Mouse (Mus musculus) C2C12 (cell line): Measurements from ENCODE around the gene Ly86. TPM values are rescaled to one million over a fixed set of nuclear protein-coding genes. Genes with fewer than 3 reads are reported as not detected.

ENCODE experiments used
- H3K27me3 ChIP-seq: one replicate; pipeline ENCODE4 v1.6.1; 2011; ENCODE audit not compliant: control insufficient read depth, insufficient read depth, insufficient read length
- H3K36me3 ChIP-seq: one replicate; pipeline ENCODE4 v1.6.1; 2011; ENCODE audit not compliant: control insufficient read depth, insufficient read depth
- H3K4me3 ChIP-seq: one replicate; pipeline ENCODE4 v1.5.1; 2011; ENCODE audit warnings: mild to moderate bottlenecking, control low read depth; ENCODE audit not compliant: poor library complexity, insufficient read depth, severe bottlenecking
- H3K79me2 ChIP-seq: one replicate; pipeline ENCODE4 v1.6.1; 2011; ENCODE audit not compliant: control insufficient read depth, insufficient read depth
- H3K79me3 ChIP-seq: one replicate; pipeline ENCODE4 v1.6.1; 2011; ENCODE audit warnings: low read depth, control low read depth
- H3ac ChIP-seq: one replicate; pipeline ENCODE3; 2011; ENCODE audit warnings: low read depth; ENCODE audit not compliant: control insufficient read depth, insufficient read length
- CEBPB ChIP-seq: IDR thresholded peaks from one replicate; pipeline ENCODE4 v1.6.1; 2011; ENCODE audit warnings: low read depth, mild to moderate bottlenecking, control low read depth, moderate library complexity
- CTCF ChIP-seq: IDR thresholded peaks from one replicate; pipeline ENCODE4 v1.5.1; 2011; ENCODE audit not compliant: control insufficient read depth, insufficient read depth, insufficient read length
- FOSL1 ChIP-seq: IDR thresholded peaks from one replicate; pipeline ENCODE4 v1.8.0; 2011; ENCODE audit warnings: mild to moderate bottlenecking, low read length; ENCODE audit not compliant: poor library complexity, insufficient read depth, severe bottlenecking
- MAX ChIP-seq: IDR thresholded peaks from one replicate; pipeline ENCODE4 v1.6.1; 2011; ENCODE audit warnings: mild to moderate bottlenecking, control low read depth
- MYOD1 ChIP-seq: IDR thresholded peaks from one replicate; pipeline ENCODE4 v1.6.1; 2011; ENCODE audit warnings: low read depth; ENCODE audit not compliant: control insufficient read depth, insufficient read length
- MYOG ChIP-seq: IDR thresholded peaks from one replicate; pipeline ENCODE4 v1.6.1; 2011; ENCODE audit not compliant: control insufficient read depth, insufficient read length; ENCODE audit errors: extremely low read depth
- USF1 ChIP-seq: IDR thresholded peaks from one replicate; pipeline ENCODE4 v1.6.1; 2011; ENCODE audit warnings: low read depth, mild to moderate bottlenecking, control low read depth, moderate library complexity
- polyA plus RNA-seq: library from polyadenylated mRNA; unstranded; fragments of >200 nt; fragmentation: generic; extraction: Trizol; gene quantifications from one replicate; pipeline ENCODE4 v1.2.1, GENCODE M21; 2012; ENCODE audit warnings: missing spikeins

The Ly86 gene
- polyA plus RNA-seq, 1 experiment = not detected

DNA sequence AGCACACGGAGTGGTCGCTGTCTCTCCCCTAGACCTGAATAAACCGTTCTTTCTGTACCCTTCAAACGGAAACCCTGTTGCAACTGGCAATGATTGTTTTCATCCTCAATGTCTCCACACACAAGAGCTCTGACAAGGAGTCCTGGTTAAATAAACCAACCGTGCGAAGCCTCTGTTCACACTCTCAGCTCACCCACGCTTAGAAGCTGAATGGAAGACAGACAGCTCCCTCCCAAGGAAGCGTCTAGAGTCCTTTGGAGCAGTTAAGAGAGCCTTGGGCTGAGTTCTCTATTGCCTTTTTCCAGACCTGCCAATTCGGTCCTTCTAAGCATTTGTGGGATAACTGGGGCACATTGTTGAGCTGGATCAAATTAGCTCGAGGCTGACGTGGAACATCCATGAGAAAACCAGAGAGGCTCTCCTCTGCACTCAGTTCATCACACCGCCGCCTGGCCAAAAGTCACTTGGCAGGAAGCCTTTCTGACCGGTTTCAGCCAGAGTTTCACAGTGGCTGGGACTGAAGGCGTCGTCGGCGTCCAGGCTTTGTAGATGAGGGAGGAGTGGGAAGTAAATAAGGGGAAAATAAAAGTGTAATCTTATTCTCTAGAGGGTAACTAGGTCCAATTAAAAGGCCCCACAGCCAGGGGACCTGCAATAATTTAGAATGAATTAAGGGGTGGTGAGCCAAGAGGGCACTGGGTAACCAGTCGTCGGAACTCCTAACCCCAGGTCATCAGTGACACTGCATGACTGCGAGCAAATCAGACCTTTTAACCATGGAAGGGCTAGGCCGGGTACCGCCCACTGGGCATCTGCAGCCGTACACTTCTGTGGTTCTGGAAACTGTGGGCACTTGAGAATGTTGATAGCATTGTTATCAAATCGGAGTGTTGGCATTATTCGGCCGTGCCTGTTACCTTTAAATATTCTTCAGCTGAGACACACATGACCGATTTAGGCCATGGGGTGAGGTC, 115.2 kb downstream of the Ly86 start:
- H3K79me3 ChIP-seq = no peaks in the 10 kb centered on the region
- H3K4me3 ChIP-seq = no peak overlapping the region
- H3K79me2 ChIP-seq = no peaks in the 10 kb centered on the region
- no peak for TF ChIP-seq CEBPB
- no peak for TF ChIP-seq MYOG
- TF ChIP-seq USF1 = no peak
- no peak for TF ChIP-seq CTCF
- no peak for TF ChIP-seq FOSL1
- TF ChIP-seq MYOD1 = no peak
- no peak for TF ChIP-seq MAX
- no peaks in the 10 kb centered on the region for H3K27me3 ChIP-seq
- H3ac ChIP-seq = no peak overlapping the region
- H3K36me3 ChIP-seq = no peaks in the 10 kb centered on the region

DNA sequence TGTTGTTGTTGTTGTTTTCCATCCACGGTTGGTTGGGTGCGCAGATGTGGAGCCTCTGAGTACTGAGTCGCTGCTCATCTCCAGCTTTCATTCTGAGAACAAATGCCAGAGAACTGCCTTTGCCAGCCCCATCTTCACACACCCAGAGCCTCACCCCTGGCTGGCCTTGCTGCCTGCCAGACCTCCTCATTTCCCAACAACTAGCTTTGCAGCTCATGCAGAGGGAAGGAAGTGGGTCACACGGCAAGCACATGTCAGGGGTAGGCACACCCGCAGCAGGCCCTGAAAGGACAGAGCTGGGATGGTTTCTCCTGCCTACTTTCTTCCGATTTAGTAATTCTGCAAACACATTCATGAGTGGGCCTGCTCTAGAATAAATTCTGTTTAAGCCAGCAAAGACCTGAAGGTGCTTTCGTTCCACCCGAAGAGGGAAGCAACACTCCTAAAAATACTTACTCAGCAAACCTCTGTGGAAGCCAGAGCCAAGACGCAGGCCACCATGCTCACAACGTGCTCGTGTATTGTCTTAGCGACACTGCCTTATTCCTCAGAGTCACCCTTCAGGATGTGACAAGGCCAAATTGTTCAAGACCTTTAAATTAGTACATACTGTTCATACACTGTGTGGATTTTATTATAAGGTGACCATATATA, 117.2 kb downstream of the Ly86 start:
- H3K27me3 ChIP-seq = no peaks in the 10 kb centered on the region
- no peaks in the 10 kb centered on the region for H3K36me3 ChIP-seq
- no peaks in the 10 kb centered on the region for H3K79me2 ChIP-seq
- TF ChIP-seq CEBPB (no peak), CTCF (no peak), FOSL1 (no peak), MYOG (no peak), MYOD1 (no peak), USF1 (no peak), MAX (no peak)
- no peak overlapping the region for H3K4me3 ChIP-seq
- no peaks in the 10 kb centered on the region for H3K79me3 ChIP-seq
- no peak overlapping the region for H3ac ChIP-seq

- Histone ChIP-seq H3K27me3 (no peaks in the 10 kb centered on the region), H3K4me3 (no peak overlapping the region), H3K79me2 (no peaks in the 10 kb centered on the region), H3K79me3 (no peaks in the 10 kb centered on the region), H3ac (no peak overlapping the region), H3K36me3 (no peaks in the 10 kb centered on the region)
- TF ChIP-seq MYOD1 = no peak
- no peak for TF ChIP-seq USF1
- no peak for TF ChIP-seq CTCF
- TF ChIP-seq CEBPB = no peak
- TF ChIP-seq MAX = no peak
- no peak for TF ChIP-seq FOSL1
- no peak for TF ChIP-seq MYOG
These were observed 120.7 kb downstream of the Ly86 start for GRCm38 (mm10) chr13:37465710-37466109.

DNA sequence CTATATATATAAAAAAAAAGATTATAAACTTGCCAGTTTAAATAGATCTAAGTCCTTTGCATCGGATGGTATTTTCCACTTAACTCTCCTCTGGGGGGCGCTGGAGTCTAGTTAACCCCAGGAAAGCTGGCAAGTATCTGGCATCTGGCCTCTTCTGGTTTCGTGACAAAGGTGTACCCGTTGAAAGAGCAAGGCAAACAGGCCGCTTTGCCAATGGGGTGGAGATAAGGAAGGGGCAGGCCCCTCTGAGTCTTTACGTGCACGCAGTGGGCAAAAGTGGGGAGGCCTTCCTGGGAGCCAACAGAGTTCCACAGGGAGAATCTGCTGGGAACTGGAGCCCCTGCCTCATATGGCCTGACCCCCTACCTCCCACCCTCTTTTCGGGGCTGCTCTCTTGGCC, 122.8 kb downstream of the Ly86 start:
- no peak overlapping the region for H3ac ChIP-seq
- H3K79me3 ChIP-seq = no peaks in the 10 kb centered on the region
- no peaks in the 10 kb centered on the region for H3K79me2 ChIP-seq
- TF ChIP-seq MYOG (no peak), MYOD1 (no peak), CEBPB (no peak), CTCF (no peak), USF1 (no peak), FOSL1 (no peak), MAX (no peak)
- H3K27me3 ChIP-seq = no peaks in the 10 kb centered on the region
- no peak overlapping the region for H3K4me3 ChIP-seq
- no peaks in the 10 kb centered on the region for H3K36me3 ChIP-seq
